Mouse (Mus musculus) stomach, postnatal 0 days (tissue): ENCODE data around the gene Cyb5b.

ENCODE experiments used
- CTCF ChIP-seq: IDR thresholded peaks from 2 replicates; pipeline ENCODE4 v1.5.1; 2016; ENCODE audit warnings: antibody characterized with exemption, low read depth, mild to moderate bottlenecking, moderate library complexity
- EP300 ChIP-seq: optimal IDR thresholded peaks from 2 replicates; pipeline ENCODE3; 2016; ENCODE audit warnings: antibody characterized with exemption

- no peak for TF ChIP-seq CTCF
- no peak for TF ChIP-seq EP300
These were observed 36.1 kb upstream of the Cyb5b start for GRCm38 (mm10) chr8:107114150-107115007.
